Mouse (Mus musculus): ENCODE data around the gene Mllt3. TPM values are rescaled to one million over a fixed set of nuclear protein-coding genes. Genes with fewer than 3 reads are reported as not detected.

The Mllt3 gene
- polyA plus RNA-seq, 1 experiment from 2014 or later, result 59.0 TPM

- H3K4me1 ChIP-seq (ENCODE audit: control insufficient read depth, insufficient read depth, low read depth, low read length), result no peaks in the 10 kb centered on the region; the same call in 1 of the 2 replicates
- ATAC-seq, result peak; percentile 91
- no peak overlapping the region for H3K4me2 ChIP-seq (ENCODE audit: low read length)
- H3K36me3 ChIP-seq (ENCODE audit: control insufficient read depth, insufficient read depth, low read length), result no peaks in the 10 kb centered on the region
- H3K27ac ChIP-seq (ENCODE audit: low read depth, low read length), result no peak overlapping the region
- no peaks in the 10 kb centered on the region for H3K27me3 ChIP-seq (replicated peaks; ENCODE audit: control insufficient read depth, insufficient read depth, low read length)
- H3K9me3 ChIP-seq (ENCODE audit: control insufficient read depth, low read length), result no peaks in the 10 kb centered on the region
- 30% methylated on average over 4 of the region's 4 CpGs for WGBS
- no peak overlapping the region for H3K9ac ChIP-seq (ENCODE audit: low read depth, low read length)
- H3K4me3 ChIP-seq (ENCODE audit: low read length), result no peak overlapping the region
Observed at GRCm38 (mm10) chr4:87749532-87750234, 283.5 kb downstream of the Mllt3 start.

- H3K9me3 ChIP-seq (ENCODE audit: control insufficient read depth, low read length), result no peaks in the 10 kb centered on the region
- no peak for ATAC-seq
- no peak overlapping the region for H3K27ac ChIP-seq (ENCODE audit: low read depth, low read length)
- H3K4me3 ChIP-seq (ENCODE audit: low read length), result no peak overlapping the region
- no peaks in the 10 kb centered on the region for H3K36me3 ChIP-seq (ENCODE audit: control insufficient read depth, insufficient read depth, low read length)
- no peak overlapping the region for H3K9ac ChIP-seq (ENCODE audit: low read depth, low read length)
- no peak overlapping the region for H3K4me2 ChIP-seq (ENCODE audit: low read length)
- no peaks in the 10 kb centered on the region for H3K27me3 ChIP-seq (replicated peaks; ENCODE audit: control insufficient read depth, insufficient read depth, low read length)
- WGBS, result 84% methylated on average over 3 of the region's 3 CpGs
- H3K4me1 ChIP-seq (ENCODE audit: control insufficient read depth, insufficient read depth, low read depth, low read length), result no peaks in the 10 kb centered on the region; the same call in 1 of the 2 replicates
Observed at GRCm38 (mm10) chr4:87745016-87745645, 288.0 kb downstream of the Mllt3 start.

- peak; percentile 89 for ATAC-seq
- Histone ChIP-seq H3K4me3 (ENCODE audit: low read length) (no peak overlapping the region), H3K9ac (ENCODE audit: low read depth, low read length) (no peak overlapping the region), H3K27ac (ENCODE audit: low read depth, low read length) (peak overlapping the region; percentile 49), H3K9me3 (ENCODE audit: control insufficient read depth, low read length) (no peaks in the 10 kb centered on the region), H3K36me3 (ENCODE audit: control insufficient read depth, insufficient read depth, low read length) (no peaks in the 10 kb centered on the region), H3K4me1 (ENCODE audit: control insufficient read depth, insufficient read depth, low read depth, low read length) (no peaks in the 10 kb centered on the region), H3K4me2 (ENCODE audit: low read length) (no peak overlapping the region), H3K27me3 (replicated peaks; ENCODE audit: control insufficient read depth, insufficient read depth, low read length) (no peaks in the 10 kb centered on the region)
- whole genome bisulfite sequencing, result 41% methylated on average over 7 of the region's 7 CpGs
Observed at GRCm38 (mm10) chr4:87739524-87740128, 293.5 kb downstream of the Mllt3 start.

GRCm38 (mm10) chr4:87739104-87739503 lies 294.1 kb downstream of the Mllt3 start:
- no peaks in the 10 kb centered on the region for H3K36me3 ChIP-seq (ENCODE audit: control insufficient read depth, insufficient read depth, low read length)
- H3K4me2 ChIP-seq (ENCODE audit: low read length), result no peak overlapping the region
- no peak overlapping the region for H3K4me3 ChIP-seq (ENCODE audit: low read length)
- no peak overlapping the region for H3K27ac ChIP-seq (ENCODE audit: low read depth, low read length)
- H3K27me3 ChIP-seq (replicated peaks; ENCODE audit: control insufficient read depth, insufficient read depth, low read length), result no peaks in the 10 kb centered on the region
- no peak for ATAC-seq
- H3K9me3 ChIP-seq (ENCODE audit: control insufficient read depth, low read length), result no peaks in the 10 kb centered on the region
- no peaks in the 10 kb centered on the region for H3K4me1 ChIP-seq (ENCODE audit: control insufficient read depth, insufficient read depth, low read depth, low read length)
- no peak overlapping the region for H3K9ac ChIP-seq (ENCODE audit: low read depth, low read length)
- 80% methylated on average over 2 of the region's 2 CpGs for WGBS

- Histone ChIP-seq H3K4me3 (ENCODE audit: low read length) (no peak overlapping the region), H3K27me3 (replicated peaks; ENCODE audit: control insufficient read depth, insufficient read depth, low read length) (no peaks in the 10 kb centered on the region), H3K9ac (ENCODE audit: low read depth, low read length) (no peak overlapping the region), H3K4me1 (ENCODE audit: control insufficient read depth, insufficient read depth, low read depth, low read length) (no peaks in the 10 kb centered on the region), H3K27ac (ENCODE audit: low read depth, low read length) (no peak overlapping the region), H3K36me3 (ENCODE audit: control insufficient read depth, insufficient read depth, low read length) (no peaks in the 10 kb centered on the region), H3K9me3 (ENCODE audit: control insufficient read depth, low read length) (no peaks in the 10 kb centered on the region), H3K4me2 (ENCODE audit: low read length) (no peak overlapping the region)
- 75% methylated on average over 6 of the region's 6 CpGs for WGBS
- no peak for ATAC-seq
Observed at GRCm38 (mm10) chr4:87737201-87737806, 295.9 kb downstream of the Mllt3 start.

- Histone ChIP-seq H3K4me1 (ENCODE audit: control insufficient read depth, insufficient read depth, low read depth, low read length) (no peaks in the 10 kb centered on the region), H3K4me3 (ENCODE audit: low read length) (no peak overlapping the region), H3K27me3 (replicated peaks; ENCODE audit: control insufficient read depth, insufficient read depth, low read length) (no peaks in the 10 kb centered on the region), H3K4me2 (ENCODE audit: low read length) (no peak overlapping the region), H3K9ac (ENCODE audit: low read depth, low read length) (no peak overlapping the region), H3K9me3 (ENCODE audit: control insufficient read depth, low read length) (no peaks in the 10 kb centered on the region), H3K27ac (ENCODE audit: low read depth, low read length) (no peak overlapping the region), H3K36me3 (ENCODE audit: control insufficient read depth, insufficient read depth, low read length) (no peaks in the 10 kb centered on the region)
- ATAC-seq, result no peak
- WGBS, result 60% methylated on average over 3 of the region's 3 CpGs
Observed at GRCm38 (mm10) chr4:87736779-87737178, 296.4 kb downstream of the Mllt3 start.

GRCm38 (mm10) chr4:87731118-87731672 lies 302.0 kb downstream of the Mllt3 start:
- WGBS, result 49% methylated on average over 5 of the region's 5 CpGs
- ATAC-seq, result no peak
- H3K27me3 ChIP-seq (replicated peaks; ENCODE audit: control insufficient read depth, insufficient read depth, low read length), result no peaks in the 10 kb centered on the region
- no peak overlapping the region for H3K27ac ChIP-seq (ENCODE audit: low read depth, low read length)
- H3K36me3 ChIP-seq (ENCODE audit: control insufficient read depth, insufficient read depth, low read length), result no peaks in the 10 kb centered on the region
- no peak overlapping the region for H3K4me2 ChIP-seq (ENCODE audit: low read length)
- no peak overlapping the region for H3K4me3 ChIP-seq (ENCODE audit: low read length)
- no peaks in the 10 kb centered on the region for H3K4me1 ChIP-seq (ENCODE audit: control insufficient read depth, insufficient read depth, low read depth, low read length)
- no peak overlapping the region for H3K9ac ChIP-seq (ENCODE audit: low read depth, low read length)
- no peaks in the 10 kb centered on the region for H3K9me3 ChIP-seq (ENCODE audit: control insufficient read depth, low read length)

GRCm38 (mm10) chr4:87728581-87728980 lies 304.6 kb downstream of the Mllt3 start:
- no peak overlapping the region for H3K9ac ChIP-seq (ENCODE audit: low read depth, low read length)
- H3K9me3 ChIP-seq (ENCODE audit: control insufficient read depth, low read length), result no peaks in the 10 kb centered on the region
- H3K36me3 ChIP-seq (ENCODE audit: control insufficient read depth, insufficient read depth, low read length), result no peaks in the 10 kb centered on the region
- H3K4me1 ChIP-seq (ENCODE audit: control insufficient read depth, insufficient read depth, low read depth, low read length), result no peaks in the 10 kb centered on the region
- no peak overlapping the region for H3K27ac ChIP-seq (ENCODE audit: low read depth, low read length)
- H3K27me3 ChIP-seq (replicated peaks; ENCODE audit: control insufficient read depth, insufficient read depth, low read length), result no peaks in the 10 kb centered on the region
- WGBS, result 79% methylated on average over 1 of the region's 1 CpGs
- H3K4me3 ChIP-seq (ENCODE audit: low read length), result no peak overlapping the region
- ATAC-seq, result no peak
- H3K4me2 ChIP-seq (ENCODE audit: low read length), result no peak overlapping the region

- H3K9me3 ChIP-seq (ENCODE audit: control insufficient read depth, low read length), result no peaks in the 10 kb centered on the region
- H3K4me3 ChIP-seq (ENCODE audit: low read length), result no peak overlapping the region
- no peaks in the 10 kb centered on the region for H3K27me3 ChIP-seq (replicated peaks; ENCODE audit: control insufficient read depth, insufficient read depth, low read length)
- peak; percentile 67; the same call in 1 of the 2 replicates for ATAC-seq
- H3K27ac ChIP-seq (ENCODE audit: low read depth, low read length), result no peak overlapping the region
- H3K4me1 ChIP-seq (ENCODE audit: control insufficient read depth, insufficient read depth, low read depth, low read length), result 0 out of 2 replicates have a peak, but pooled peaks cover 5% of the 10 kb centered on the region
- no peaks in the 10 kb centered on the region for H3K36me3 ChIP-seq (ENCODE audit: control insufficient read depth, insufficient read depth, low read length)
- no peak overlapping the region for H3K9ac ChIP-seq (ENCODE audit: low read depth, low read length)
- H3K4me2 ChIP-seq (ENCODE audit: low read length), result no peak overlapping the region
- 39% methylated on average over 6 of the region's 6 CpGs for WGBS
Observed at GRCm38 (mm10) chr4:87723448-87723847, 309.7 kb downstream of the Mllt3 start.
